12 mouse cellular contexts compared by ENCODE assay signal in genomic region chr15:3174848-3175247, GRCm38 (mm10).
A peak's percentile ranks its signal among the peaks of the same experiment; 100 is the strongest.
DNase-seq lines count a peak whose midpoint lies in the region; ATAC-seq lines count a peak whose summit lies in the region.
"Had no signal": no experiment of that assay in that cellular context is flagged by ENCODE, and none has a peak within 500 bp of the region (broad histone marks: within the 10 kb centered on the region; RNA-seq: fewer than 3 reads in every experiment).

No protein-coding gene starts in this region.

- WGBS in midbrain, embryonic 14.5 days = 51% methylated on average over 2 of the region's 2 CpGs
- 58% methylated on average over 2 of the region's 2 CpGs for WGBS in midbrain, embryonic 13.5 days

- peak; percentile 13 for DNase-seq in heart, adult 8-10 months (ENCODE audit: low spot score)
- DNase-seq in heart, adult 11 months = no peak
- peak; percentile 0 for DNase-seq in midbrain, embryonic 14.5 days
- peak; percentile 5 for DNase-seq in embryo, embryonic 10.5 days (ENCODE audit: low spot score)
- DNase-seq in retina, postnatal 1 day = peak; percentile 1
- DNase-seq in spleen, adult 18-20 months = no peak
- DNase-seq: cerebellum, postnatal 25 days; left cerebral cortex, postnatal 4 days; right cerebral cortex, postnatal 14 days had no signal

- ATAC-seq in midbrain, embryonic 14.5 days (ENCODE audit: low FRiP score, low TSS enrichment) = no peak
- no peak for ATAC-seq in midbrain, embryonic 13.5 days
- ATAC-seq in erythroid progenitor cell, adult 5-6 weeks (replicated peaks; ENCODE audit: low FRiP score, poor library complexity, severe bottlenecking) = no peak

- no peak overlapping the region for H3K9ac ChIP-seq in midbrain, embryonic 14.5 days (replicated peaks; ENCODE audit: low read length)
- H3K9ac ChIP-seq in midbrain, embryonic 13.5 days (replicated peaks) = no peak overlapping the region
- H3K9ac ChIP-seq: hindbrain, embryonic 15.5 days had no signal

- H3K9me3 ChIP-seq in midbrain, embryonic 14.5 days (ENCODE audit: control insufficient read depth, low read length) = 0 out of 2 replicates have a peak, but pooled peaks cover 4% of the 10 kb centered on the region
- peaks cover 4% of the 10 kb centered on the region; the same call in 1 of the 2 replicates for H3K9me3 ChIP-seq in midbrain, embryonic 13.5 days
- H3K9me3 ChIP-seq: hindbrain, embryonic 15.5 days had no signal

- H3K36me3 ChIP-seq in midbrain, embryonic 14.5 days (ENCODE audit: control insufficient read depth, insufficient read depth, low read length) = no peaks in the 10 kb centered on the region
- H3K36me3 ChIP-seq in midbrain, embryonic 13.5 days = no peaks in the 10 kb centered on the region
- H3K36me3 ChIP-seq: hindbrain, embryonic 15.5 days had no signal

- H3K27me3 ChIP-seq in midbrain, embryonic 14.5 days (ENCODE audit: control insufficient read depth, insufficient read depth, low read length) = no peaks in the 10 kb centered on the region
- no peaks in the 10 kb centered on the region for H3K27me3 ChIP-seq in midbrain, embryonic 13.5 days
- H3K27me3 ChIP-seq: hindbrain, embryonic 15.5 days had no signal

- H3K4me1 ChIP-seq in midbrain, embryonic 14.5 days (ENCODE audit: control insufficient read depth, insufficient read depth, low read length) = no peaks in the 10 kb centered on the region
- no peaks in the 10 kb centered on the region for H3K4me1 ChIP-seq in midbrain, embryonic 13.5 days (replicated peaks)
- H3K4me1 ChIP-seq: hindbrain, embryonic 15.5 days had no signal

- H3K27ac ChIP-seq in midbrain, embryonic 14.5 days (replicated peaks; ENCODE audit: low read depth, low read length) = no peak overlapping the region
- no peak overlapping the region for H3K27ac ChIP-seq in midbrain, embryonic 13.5 days
- H3K27ac ChIP-seq: hindbrain, embryonic 15.5 days had no signal

- H3K4me2 ChIP-seq in midbrain, embryonic 14.5 days (ENCODE audit: low read length) = no peak overlapping the region
- no peak overlapping the region for H3K4me2 ChIP-seq in midbrain, embryonic 13.5 days (replicated peaks)
- H3K4me2 ChIP-seq: hindbrain, embryonic 15.5 days had no signal

- H3K4me3 ChIP-seq in midbrain, embryonic 14.5 days (replicated peaks; ENCODE audit: low read depth, low read length) = no peak overlapping the region
- H3K4me3 ChIP-seq in midbrain, embryonic 13.5 days (replicated peaks) = no peak overlapping the region
- H3K4me3 ChIP-seq: hindbrain, embryonic 15.5 days had no signal

Comparison
In these comparisons a context has a peak if more than half of its experiments do, and no peak if none do; other contexts are left out.
1. DNase-seq: peak in heart, adult 8-10 months (single experiment), midbrain, embryonic 14.5 days (single experiment), embryo, embryonic 10.5 days (single experiment) and retina, postnatal 1 day (single experiment); none in heart, adult 11 months (single experiment) and spleen, adult 18-20 months (0 of 2).